Mouse (Mus musculus) urinary bladder, postnatal 4 days (tissue): Measurements from ENCODE around the gene Akr1a1.
"Not testable (repeated sequence)": the region's sequence is repeated elsewhere in the genome, so short reads cannot be mapped to it uniquely, and the experiment has no call there.

Source experiments
- DNase-seq, 2 experiments: peaks; one replicate each; pipeline ENCODE4 v3.0.0; 2021 to 2022; ENCODE audit warnings: low spot score in 2 of 2

Gene Akr1a1

DNA sequence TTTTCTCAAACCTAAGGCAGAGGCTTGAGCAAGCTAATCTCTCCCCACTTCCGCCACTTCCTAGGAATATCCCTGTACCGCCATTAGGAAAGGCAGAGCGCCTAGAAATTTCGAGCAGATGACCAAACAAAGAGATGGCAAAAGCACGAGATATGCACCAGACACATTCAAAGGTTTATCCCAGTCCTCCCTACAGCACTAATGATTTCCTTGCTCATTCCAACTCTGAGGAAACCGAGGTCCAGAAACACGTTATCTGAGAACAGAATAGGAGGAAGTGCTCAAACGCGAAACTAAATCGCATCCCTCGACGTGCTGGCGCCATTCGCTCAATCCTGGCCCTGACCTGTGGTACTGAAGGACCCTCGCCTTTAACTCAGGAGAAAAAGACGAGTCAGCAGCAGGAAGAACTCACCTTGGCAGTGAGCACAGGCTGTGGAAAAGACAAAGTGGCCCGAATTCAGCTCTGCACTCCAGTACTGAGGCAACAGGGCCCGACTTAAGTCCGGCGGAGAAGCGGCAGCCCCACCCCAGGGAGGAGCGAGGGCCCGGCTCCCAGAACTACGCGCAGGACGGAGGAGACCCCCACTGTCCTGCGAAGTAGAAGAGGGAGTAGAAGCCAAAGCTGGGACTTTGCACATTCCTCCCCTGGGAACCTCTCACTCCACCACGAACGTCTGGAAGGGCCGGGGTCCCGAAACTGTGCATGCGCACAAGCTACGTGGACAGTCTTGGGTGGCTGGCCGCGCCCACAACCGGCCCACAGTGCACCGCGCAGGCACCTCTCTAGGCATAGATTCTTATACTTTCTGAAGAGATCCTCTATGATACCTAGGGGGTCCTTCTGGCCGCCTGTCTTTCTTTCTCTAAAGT is at the start of gene Akr1a1:
Gene Akr1a1 (minus strand): TSS at position 757 of the 873 bp plus-strand sequence.
- peak; percentile 89 to 91 for DNase-seq

DNA sequence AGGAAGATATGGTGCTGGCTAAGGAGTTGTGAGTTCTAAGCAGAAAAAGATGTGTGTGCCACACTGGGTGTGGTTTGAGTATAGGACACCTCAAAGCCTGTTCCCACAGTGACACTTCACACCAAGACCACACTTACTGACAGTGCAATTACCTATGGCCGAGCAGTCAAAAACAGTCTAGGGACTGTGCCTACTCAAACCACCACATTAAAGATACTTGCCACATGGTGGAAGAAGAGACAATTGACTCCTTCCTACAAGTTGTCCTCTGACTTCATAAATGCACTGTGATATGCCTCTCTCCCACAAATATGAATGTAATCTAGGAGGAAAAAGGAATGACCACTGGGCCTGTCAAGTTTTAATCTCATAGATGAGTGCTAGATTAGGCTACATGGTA is 49.5 kb upstream of the Akr1a1 start:
- no peak for DNase-seq

DNA sequence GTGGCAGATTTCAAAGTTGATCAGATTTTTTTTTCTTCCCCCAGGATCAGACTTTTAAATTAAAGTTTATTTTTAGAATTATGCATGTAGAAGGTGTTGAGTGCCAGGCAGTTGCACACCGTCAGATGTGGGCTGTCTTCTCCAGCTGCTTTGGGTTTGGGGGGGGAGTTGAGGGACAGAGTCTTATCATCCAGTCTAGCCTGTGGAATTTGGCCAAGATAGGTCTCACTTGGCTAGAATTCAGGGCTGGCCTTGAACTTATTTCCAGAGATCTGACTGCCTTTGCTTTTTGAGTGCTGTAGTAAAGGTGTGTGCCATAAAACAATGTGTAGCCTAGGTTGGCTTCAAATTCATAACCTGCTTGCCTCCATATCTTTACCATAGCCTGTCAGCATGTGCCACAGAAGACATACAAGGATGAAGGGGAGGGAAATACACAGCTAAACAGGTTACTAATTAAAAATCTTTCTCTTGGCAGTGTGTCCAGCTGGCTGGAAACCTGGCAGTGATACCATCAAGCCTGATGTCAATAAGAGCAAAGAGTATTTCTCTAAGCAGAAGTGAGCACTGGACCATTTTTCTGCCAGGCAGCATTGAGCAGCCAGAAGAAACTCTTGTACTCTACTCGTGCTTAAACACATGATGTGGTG is 47.3 kb upstream of the Akr1a1 start:
- DNase-seq = no peak

DNA sequence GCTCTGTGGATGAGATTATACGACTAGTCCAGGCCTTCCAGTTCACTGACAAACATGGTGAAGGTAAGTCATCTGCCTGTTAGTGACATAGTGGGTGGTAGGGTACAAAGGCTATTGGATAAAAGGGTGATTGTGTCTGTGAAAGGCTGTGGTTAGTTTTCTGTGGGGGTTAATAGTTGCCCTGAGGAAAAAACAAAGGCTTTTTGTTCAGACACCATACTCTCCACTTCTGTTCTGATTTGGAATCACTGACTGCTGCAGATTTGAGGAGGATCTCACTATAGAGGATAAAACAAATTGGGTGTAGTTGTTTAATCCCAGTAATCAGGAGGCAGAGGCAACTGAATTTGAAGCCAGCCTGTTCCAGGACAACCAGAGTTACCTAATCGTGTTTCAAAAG is 42.3 kb upstream of the Akr1a1 start:
- DNase-seq = no peak

DNA sequence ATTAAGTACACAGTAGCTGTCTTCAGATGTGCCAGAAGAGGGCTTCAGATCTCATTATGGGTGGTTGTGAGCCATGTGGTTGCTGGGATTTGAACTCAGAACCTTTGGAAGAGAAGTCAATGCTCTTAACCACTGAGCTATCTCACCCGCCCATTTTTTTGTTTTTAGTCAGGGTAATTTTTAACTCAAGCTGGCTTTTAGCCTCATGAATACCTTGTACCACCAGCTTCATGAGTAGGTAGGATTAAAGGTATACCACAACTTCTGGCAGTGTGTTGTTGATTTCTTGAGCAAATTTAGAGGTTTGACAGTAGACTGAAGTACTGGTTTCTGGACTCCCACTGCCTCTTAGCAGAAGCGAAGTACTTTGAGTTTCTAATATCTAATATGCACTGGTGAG is 40.7 kb upstream of the Akr1a1 start:
- DNase-seq = no peak

DNA sequence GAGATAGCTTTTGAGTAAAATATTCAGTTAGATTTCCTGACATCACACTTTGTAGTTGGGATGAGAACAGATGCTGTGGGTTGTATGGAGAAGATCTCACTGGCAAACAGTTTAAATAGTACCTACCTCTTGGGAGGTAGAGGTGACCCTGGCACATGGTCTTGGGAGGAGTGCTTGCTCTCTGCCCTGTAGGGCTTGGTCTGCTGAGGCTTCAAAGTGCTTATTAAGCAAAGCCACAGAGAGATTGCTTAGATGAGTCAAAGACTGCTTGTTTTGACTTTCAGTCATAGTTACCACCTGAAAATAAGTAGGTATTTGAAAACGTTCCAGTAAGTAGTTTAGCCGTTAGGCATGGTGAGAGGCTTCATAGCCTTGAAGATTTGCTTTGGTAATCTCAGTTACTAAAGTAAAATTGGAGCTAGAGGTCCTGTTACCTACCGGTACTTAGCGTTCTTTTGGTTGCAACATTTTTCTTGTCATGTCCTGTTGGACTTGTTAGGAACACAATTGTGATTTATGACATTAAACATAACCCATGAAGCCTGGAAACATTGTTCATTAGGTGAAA is 37.9 kb upstream of the Akr1a1 start:
- DNase-seq = no peak

DNA sequence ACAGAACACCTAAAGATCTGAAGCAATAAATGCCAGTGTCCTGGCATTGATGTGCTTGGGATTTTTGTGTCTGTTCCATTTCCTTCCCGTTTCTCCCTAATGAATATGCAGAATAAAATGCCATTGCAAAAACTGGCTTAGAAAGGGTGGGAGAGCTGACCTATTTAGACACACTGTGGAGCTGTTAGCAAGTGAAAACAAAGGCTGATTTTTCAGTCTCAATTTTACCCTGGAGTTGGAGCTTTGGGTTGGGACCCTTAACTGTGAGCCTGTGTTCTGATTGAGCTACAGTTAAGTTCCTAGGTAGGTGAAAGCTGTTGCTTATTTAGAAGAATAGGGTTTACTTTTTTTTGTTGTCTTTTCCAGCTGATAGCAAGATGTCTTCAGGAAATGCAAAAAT is 35.6 kb upstream of the Akr1a1 start:
- no peak for DNase-seq

DNA sequence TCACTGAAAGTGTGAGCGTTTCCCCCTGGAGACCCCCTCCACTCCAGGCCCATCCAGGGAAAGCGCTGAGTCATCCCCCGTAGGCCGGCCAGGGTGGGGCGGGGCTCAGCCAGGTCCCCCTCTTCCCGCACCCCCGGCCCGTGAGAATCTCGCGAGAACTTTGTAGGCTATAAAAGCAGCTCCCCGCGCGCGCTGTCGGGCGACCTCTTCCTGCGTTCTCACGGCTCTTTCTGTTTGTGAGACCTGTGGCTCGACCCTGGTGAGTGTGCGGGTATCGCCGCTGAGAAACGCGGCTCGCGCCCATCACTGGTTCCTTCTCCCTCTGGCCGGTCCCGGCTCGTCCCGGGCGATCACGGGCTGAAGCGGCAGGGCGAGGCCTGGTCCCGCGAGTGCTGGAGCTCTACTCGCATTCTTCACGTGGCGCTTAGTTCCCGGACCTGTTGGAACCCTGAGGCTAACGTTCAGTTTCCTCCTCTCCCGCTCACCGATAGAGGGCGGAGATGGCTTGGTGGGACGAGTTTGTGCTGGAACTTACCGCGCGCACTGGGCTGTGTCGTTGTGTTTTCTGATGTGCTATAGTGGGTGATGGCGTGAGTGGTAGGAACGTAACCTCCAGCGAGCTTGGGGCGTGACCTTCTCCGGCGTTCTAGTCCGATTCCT is 34.1 kb upstream of the Akr1a1 start, which contains the start of gene Prdx1:
Gene Prdx1 (plus strand): TSS at position 143 of the 660 bp plus-strand sequence.
- peak; percentile 96 to 99 for DNase-seq

DNA sequence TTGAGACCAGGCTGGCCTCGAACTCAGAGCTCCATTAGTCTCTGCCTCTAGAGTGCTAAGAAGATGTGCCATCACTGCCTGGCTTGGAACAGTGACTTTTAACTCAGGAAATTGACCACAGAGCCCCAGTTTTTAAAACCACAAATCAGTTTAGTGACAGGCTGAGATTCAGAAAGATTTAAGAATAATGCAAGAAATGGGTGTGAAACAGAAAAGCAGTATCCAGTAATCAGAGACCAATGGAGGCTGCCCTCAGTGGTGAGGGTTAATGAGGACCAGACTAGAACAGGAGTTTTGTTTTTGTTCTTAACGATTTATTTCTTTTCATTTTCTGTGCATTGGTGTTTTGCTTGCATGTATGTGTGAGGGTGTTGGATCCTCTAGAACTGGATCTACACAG is 33.2 kb upstream of the Akr1a1 start:
- no peak for DNase-seq

DNA sequence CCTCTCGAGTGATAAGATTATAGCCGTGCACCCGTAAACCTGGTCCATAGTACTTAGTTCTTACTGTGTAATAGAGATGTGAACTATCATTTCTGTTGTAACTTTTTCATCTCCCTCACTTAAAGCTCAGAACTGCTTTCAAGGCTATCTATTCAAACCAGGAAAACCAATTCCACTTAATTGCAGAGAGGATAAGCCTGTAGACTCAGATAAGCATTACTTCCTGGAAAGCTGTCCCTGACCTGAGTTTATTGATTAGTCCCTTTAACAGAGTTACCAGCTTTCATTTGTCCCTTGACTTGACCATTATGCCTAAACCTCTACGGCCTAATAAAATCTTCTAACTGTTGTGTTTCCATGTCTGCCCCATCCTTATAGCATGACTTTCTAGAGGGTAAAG is 32.5 kb upstream of the Akr1a1 start:
- no peak for DNase-seq

DNA sequence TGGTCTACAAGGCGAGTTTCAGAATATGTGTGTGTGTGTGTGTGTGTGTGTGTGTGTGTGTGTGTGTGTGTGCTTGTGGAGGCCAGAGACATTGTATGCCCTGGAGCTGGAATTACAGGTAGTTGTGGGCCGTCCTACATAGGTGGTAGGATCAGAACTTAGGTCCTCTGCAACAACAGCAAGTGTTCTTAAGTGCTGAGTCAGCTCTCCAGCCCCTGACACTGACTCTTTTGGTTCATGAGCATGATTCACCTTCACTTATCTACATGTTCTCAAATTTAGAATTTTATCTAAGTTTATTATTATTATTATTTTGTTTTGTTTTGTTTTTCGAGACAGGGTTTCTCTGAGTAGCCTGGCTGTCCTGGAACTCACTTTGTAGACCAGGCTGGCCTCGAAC is 29.0 kb upstream of the Akr1a1 start:
- not testable (repeated sequence) for DNase-seq

DNA sequence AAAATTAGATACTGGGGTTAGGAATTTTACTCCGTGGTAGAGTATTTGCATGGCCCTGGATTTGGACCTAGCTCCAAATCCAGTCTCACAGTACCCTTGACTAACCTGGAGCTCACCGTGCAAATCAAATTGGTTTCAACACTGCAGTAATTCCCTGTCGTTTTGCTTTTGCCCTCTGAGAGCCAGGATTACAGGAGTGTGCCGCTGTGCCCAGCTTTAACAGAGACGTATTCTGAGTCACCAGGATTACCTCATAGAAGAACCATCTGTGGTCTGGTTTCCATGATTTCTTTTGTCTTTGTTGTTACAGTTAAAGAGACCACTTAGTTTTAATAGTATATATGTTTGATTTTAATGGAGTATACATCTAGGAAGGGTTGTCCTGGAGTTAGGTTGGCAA is 27.7 kb upstream of the Akr1a1 start:
- no peak for DNase-seq

DNA sequence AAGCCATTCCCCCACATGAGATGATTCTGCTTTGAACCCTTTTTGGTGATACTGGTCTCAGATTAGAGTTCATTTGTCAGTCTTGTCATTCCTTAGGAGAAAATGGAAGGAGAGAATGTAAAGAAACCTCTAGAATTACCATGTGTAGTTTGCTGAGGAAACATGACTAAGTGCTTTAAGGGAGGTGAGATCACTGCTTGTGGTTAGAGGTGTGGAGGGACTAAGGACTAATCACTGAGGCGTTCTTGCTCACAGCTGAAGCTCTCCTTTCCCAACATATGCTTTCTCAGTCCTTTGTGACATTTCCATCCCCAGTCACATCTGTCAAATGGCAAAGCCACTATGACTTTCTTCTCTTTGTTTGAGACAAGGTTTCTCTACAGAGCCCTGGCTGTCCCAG is 26.3 kb upstream of the Akr1a1 start:
- no peak for DNase-seq

DNA sequence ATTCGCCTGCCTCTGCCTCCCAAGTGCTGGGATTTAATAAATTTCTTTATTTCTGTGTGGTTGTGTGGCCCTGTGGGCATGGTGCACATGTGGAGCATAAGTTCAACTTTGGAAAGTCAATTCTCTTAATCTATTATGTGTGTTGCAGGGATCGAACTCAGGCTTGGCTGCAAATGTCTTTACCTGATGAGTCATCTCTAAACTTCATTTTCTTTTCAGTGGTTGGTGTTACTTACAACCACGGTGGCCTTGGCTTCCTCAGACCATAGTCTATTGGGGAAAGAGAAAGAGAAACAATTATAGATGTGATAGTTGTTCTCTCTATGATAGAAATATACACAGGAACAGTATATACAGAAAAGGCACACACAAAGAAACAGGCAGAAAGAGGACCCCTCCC is 24.5 kb upstream of the Akr1a1 start:
- DNase-seq = no peak

DNA sequence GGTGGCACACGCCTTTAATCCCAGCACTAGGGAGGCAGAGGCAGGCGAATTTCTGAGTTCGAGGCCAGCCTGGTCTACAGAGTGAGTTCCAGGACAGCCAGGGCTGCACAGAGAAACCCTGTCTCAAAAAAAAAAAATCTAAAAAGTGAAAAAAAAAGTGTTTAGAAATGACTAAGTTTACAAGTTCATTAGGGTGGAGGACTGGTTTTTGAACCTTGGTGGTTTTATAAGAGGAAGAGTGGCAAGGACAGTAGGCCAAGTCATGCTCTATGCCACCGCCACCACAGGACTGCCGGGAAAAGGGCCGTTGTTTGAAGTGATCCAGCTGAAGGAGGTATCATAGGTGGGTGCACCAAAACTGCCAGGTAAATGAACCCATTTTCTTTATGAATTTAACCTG is 23.3 kb upstream of the Akr1a1 start:
- DNase-seq = not testable (repeated sequence)

DNA sequence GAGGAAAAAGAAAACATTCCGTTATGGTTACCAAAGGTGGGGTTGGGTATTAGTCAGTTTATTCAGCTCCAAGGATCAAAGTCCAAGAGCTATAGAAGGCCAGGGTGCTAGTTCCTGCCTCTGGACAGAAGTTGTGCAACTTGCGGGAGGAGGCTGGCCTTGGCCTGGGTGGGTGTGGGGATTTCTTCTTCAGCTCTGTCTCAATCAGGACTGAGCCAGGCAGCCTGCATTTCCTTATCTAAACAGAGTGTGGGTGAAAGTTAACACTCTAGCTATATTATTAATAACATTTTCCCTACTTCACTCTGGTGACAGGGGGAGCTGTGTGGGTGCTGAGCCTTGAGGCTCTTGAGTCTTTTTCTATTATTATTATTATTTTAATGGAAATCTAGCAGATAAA is 21.3 kb upstream of the Akr1a1 start:
- DNase-seq = peak in 1 of 2 experiments; percentile 31

DNA sequence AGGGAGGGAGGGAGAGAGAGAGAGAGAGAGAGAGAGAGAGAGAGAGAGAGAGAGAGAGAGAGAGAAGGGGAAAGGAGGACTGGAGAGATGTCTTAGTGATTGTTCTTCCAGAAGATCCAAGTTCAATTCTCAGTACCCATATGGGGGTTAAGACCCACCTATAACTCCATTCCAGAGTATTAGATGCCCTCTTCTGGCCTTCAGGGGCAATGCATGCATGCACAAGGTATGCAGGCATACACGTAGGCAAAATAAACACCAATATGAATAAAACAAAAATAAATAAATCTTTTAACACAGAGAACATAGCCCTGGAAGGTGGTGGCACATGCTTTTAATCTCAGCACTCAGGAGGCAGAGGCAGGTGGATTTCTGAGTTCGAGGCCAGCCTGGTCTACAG is 17.8 kb upstream of the Akr1a1 start:
- DNase-seq = no peak

DNA sequence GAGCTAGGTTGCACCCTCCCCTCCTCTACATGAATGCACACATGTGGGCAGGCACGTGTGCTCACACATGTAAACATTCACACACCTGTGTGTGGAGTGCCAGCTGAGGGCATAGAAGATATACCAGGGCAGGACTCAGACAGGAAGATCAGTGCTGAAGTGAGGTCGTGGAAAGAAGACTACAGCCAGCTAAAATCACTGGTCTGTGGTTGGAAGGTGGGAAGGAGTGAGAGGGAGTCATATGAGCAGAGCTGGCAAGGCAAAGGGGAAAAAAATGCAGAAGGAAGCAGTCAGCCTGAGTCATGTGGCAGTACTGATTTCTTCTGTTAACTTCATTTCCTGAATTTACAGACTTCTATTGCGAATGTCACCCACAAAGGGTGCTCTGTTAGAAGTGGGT is 16.7 kb upstream of the Akr1a1 start:
- DNase-seq = no peak

DNA sequence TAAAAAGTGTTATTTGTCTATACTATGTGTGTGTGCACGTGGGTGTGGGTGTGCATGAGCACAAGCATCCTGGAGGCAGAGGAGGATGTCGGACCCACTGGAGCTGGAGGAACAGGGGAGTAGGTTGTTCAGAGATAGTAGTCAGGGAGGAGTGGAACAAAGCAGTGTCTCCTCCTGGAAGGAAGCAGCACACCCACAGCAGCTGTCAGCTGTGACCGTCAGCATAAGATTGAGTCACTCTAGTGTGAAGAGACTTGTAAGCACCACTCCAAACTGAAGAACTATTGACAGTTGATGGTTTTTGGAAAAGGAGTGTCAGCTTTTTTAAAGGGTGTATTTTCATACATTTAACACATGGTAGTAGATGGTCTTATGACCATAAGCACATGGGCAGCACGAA is 15.1 kb upstream of the Akr1a1 start:
- DNase-seq = no peak

DNA sequence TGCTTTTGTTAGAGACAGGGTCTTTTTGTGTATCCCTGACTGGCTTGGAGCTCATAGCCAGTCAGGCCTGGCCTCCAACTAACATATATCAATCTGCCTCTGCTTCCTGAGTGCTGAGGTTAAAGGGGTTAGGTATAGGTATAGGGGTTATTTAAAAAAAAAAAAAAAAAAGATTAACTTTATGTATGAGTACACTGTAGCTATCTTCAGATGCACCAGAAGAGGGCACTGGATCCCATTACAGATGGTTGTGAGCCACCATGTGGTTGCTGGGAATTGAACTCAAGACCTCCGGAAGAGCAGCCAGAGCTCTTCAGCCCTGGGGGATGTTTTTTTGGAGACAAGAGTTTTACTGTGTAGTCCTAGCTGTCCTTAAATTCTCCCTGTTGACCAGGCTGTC is 10.5 kb upstream of the Akr1a1 start:
- DNase-seq = no peak

DNA sequence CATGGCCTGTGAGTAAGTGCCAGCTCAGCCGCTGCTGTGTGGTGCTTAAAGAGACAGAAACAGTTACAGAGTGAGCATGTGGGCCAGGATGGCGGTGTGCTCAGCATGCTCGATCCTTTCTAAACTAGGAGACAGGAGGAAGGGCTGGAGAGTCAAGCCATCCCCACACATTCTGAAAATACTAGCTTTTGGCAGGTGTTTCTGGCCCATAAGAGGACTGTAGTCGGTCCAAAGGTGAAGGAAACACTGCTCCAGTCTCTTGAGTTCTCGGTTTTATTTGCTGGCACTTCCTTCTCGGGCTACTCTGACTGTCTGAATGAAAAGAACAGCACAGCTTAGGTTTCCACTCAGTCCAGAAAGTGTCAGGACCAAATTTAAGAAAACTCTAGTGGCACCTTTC is 9.3 kb upstream of the Akr1a1 start:
- no peak for DNase-seq

DNA sequence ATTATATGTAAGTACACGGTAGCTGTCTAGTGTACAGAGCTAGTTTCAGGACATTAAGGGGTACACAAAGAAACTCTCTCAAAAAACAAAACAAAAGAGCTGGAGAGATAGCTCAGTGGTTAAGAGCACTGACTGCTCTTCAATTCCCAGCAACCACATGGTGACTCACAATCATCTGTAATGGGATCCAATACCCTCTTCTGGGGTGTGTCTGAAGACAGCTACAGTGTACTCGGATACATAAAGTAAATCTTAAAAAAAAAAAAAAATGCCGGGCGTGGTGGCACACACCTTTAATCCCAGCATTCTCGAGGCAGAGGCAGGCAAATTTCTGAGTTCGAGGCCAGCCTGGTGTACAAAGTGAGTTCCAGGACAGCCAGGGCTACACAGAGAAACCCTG is 8.4 kb upstream of the Akr1a1 start:
- DNase-seq = not testable (repeated sequence)
